Mouse (Mus musculus): Measurements from ENCODE around the gene Ankrd27. TPM values are rescaled to one million over a fixed set of nuclear protein-coding genes. Genes with fewer than 3 reads are reported as not detected.

Ankrd27 gene
- total RNA-seq (2023): 26.7 and 40.9 TPM in 2 replicates

DNA sequence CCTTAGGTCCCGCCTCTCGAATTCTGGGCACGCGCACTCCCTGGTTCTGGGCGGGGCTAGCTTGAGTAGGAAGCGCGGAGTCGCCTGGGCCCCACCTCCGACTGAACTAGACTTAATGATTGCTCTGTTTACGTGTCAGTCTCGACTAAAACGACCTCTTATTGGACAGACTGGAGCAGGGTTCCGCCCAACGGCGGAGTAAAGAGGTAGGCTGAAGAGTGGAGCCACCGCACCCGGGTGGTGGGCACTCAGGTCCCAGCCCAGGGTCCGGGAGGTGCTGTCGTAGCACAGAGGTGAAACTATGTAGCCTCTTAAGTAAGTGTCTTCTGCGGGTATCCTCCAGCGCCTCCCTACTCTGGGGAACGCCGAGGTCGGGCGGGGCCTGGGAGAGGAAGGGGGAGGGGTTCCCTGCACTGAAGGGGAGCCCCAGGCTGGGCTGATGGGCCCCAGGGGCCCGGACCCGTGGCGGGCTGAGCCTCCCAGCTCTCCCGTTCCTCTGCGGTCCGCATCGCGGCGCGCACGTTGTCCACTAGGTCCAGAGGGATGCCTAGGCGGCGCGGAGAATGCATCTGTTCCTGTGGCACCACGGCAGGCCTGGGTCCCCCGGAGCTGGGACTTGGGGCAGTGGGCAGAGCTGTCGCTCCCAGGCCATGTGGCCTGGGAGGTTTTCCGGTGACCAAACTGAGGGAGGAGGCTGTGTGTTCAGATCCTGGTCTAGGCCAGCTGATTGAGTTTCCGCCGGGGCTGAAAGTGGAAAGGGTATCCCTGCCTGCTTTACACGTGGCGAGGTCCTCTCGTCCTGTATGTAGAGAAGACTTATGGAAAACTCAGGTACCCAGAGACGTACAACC, at the start of gene Ankrd27:
Ankrd27 (plus strand) TSS at position 190 of the 851 bp plus-strand sequence.

DNA sequence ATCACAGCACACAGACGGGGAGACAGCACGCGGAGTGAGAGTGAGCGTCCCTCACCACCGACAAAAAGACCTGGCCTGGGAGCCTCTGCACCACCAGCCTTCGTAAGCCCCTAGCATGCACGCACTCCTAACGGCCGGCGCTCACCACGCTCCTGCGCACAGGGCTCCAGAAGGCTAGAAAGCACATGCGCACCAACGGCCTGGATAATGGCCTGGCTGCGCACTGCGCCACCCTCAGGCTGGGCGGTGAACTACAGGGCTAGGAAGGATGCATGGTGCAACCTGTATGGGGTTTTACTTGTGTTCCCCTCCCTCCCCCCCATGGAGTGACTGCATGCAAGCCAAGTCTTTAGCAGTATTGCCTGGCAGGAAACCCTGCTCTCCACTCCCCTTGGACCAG, 48.5 kb upstream of the Ankrd27 start, which contains the start of gene Tdrd12:
Tdrd12 (minus strand) TSS at position 184 of the 400 bp plus-strand sequence.

GRCm38 (mm10) chr7:35556205-35556603, 29.8 kb upstream of the Ankrd27 start, which contains the start of gene Nudt19:
Nudt19 (minus strand) TSS chr7:35556304.

GRCm38 (mm10) chr7:35585191-35586054, 621 bp upstream of the Ankrd27 start, which contains the start of gene Rgs9bp:
Rgs9bp (minus strand) TSS chr7:35585582.

GRCm38 (mm10) chr7:35647101-35647698, 61.2 kb downstream of the Ankrd27 start, which contains the start of gene Pdcd5:
Pdcd5 (minus strand) TSS chr7:35647521.

Other genes starting within 250 kb of the Ankrd27 start
- 7.7 and 9.0 TPM in 2 replicates for gene Faap24, start 189.4 kb upstream of the Ankrd27 start, total RNA-seq (2023)
- gene Cep89, start 189.2 kb upstream of the Ankrd27 start, total RNA-seq (2023): 12.4 and 14.7 TPM in 2 replicates
- gene Slc7a9, start 137.4 kb upstream of the Ankrd27 start, total RNA-seq (2023): not detected in 2 replicates
- not detected in 2 replicates for gene Tdrd12, start 48.5 kb upstream of the Ankrd27 start, total RNA-seq (2023)
- gene Nudt19, start 29.9 kb upstream of the Ankrd27 start, total RNA-seq (2023): 7.1 and 10.2 TPM in 2 replicates
- gene Rgs9bp, start 662 bp upstream of the Ankrd27 start, total RNA-seq (2023): 0.07 and 0.13 TPM in 2 replicates
- 21.4 and 23.6 TPM in 2 replicates for gene Pdcd5, start 61.3 kb downstream of the Ankrd27 start, total RNA-seq (2023)
- gene Dpy19l3, start 168.2 kb downstream of the Ankrd27 start, total RNA-seq (2023): 27.5 and 29.2 TPM in 2 replicates
- gene Zfp507, start 216.8 kb downstream of the Ankrd27 start, total RNA-seq (2023): 6.2 and 14.4 TPM in 2 replicates